Mouse (Mus musculus) cerebellum, adult 11 months (tissue): Measurements from ENCODE around the gene Slc24a4.
"Not testable (repeated sequence)": the region's sequence is repeated elsewhere in the genome, so short reads cannot be mapped to it uniquely, and the experiment has no call there.

Source experiments
- DNase-seq: peaks from one replicate; pipeline ENCODE4 v3.0.0; 2022

Slc24a4 gene

DNA sequence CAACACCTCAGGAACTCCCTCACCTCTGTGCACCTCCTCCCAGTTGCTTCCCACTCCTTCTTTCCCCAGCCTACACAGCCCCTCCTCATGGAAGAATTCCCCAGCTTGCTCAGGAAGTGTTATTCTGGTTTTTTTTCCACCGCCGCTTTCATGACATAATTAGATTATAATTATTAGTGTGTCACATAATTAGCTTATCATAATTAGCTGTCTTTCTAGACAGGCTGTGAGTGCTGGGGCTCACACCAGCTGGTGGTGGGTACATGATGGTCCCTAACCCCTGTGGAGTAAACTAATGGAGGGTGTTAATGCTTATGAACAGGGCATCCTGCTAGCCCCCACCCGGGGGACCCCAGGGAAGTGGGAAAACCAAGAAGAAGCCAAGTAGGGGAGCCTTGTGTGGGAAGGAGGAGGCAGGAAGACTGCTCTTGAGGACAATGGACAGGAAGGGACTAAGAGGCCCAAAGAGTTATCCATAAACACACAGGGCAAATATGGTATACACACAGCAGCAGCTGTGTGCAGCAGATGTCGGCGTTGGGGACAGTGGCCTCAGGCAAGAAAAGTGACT lies 38.2 kb downstream of the Slc24a4 start:
- DNase-seq, result no peak

- DNase-seq, result no peak
Measured at GRCm38 (mm10) chr12:102167302-102167701, 38.8 kb downstream of the Slc24a4 start.

GRCm38 (mm10) chr12:102172746-102173145 lies 44.2 kb downstream of the Slc24a4 start:
- no peak for DNase-seq

GRCm38 (mm10) chr12:102173345-102173744 lies 44.8 kb downstream of the Slc24a4 start:
- no peak for DNase-seq

DNA sequence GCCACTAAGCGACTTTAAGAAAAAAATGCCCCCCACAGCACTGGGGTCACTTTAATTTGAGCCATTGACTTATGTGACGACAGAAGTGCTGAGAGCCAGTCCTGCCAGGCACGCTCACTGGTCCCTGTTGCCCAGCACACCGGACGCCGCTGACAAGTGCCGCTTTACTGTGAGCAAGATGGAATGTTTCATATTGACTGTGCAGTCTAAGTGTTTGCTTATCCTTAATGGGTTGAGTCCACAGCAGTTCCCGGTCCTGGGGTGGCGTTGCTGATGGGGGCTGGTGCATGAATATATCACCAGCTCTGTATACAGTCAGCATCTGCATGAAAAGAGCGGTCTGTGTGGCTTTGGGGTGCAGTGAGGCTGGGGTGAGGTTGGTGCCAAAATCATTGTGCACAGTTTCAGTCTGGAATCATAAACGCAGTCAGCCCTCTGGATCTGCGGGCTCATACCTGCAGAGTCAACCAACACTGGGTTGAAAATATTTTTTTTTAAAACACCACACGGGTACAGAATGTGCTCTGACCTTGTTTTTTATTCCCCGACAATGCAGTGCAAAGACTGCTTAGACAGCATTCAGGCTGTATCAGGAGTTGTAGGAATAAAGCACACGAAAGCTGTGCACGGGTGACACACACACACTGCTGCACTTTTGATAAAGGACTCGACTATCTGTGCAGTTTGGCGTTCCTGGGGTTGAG lies 52.0 kb downstream of the Slc24a4 start:
- no peak for DNase-seq

GRCm38 (mm10) chr12:102181799-102182357 lies 53.3 kb downstream of the Slc24a4 start:
- DNase-seq, result peak; percentile 17

- DNase-seq, result no peak
Measured at GRCm38 (mm10) chr12:102182621-102183020, 54.1 kb downstream of the Slc24a4 start.

GRCm38 (mm10) chr12:102183201-102183600 lies 54.7 kb downstream of the Slc24a4 start:
- DNase-seq, result no peak

DNA sequence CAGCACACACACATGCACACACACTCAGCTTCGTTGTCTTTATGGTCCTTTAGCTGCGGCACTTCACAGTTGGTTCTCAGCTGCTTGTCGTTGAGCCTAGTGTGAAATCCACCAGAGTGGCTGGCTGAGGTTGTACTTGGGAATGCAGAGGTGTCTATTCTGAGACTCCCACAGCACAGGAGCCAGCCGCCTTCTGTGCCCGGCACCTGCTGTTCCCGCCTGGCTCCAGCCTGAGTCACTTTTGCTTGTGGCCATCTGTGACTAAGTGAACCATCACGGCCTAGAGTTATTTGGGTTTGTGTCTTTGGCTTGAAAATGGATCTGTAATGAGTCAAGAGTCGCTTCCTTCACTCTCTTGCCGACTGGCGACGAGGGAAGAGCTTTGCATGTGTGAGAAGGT lies 62.3 kb downstream of the Slc24a4 start:
- DNase-seq, result peak; percentile 47

- DNase-seq, result no peak
Measured at GRCm38 (mm10) chr12:102201516-102201915, 73.0 kb downstream of the Slc24a4 start.

DNA sequence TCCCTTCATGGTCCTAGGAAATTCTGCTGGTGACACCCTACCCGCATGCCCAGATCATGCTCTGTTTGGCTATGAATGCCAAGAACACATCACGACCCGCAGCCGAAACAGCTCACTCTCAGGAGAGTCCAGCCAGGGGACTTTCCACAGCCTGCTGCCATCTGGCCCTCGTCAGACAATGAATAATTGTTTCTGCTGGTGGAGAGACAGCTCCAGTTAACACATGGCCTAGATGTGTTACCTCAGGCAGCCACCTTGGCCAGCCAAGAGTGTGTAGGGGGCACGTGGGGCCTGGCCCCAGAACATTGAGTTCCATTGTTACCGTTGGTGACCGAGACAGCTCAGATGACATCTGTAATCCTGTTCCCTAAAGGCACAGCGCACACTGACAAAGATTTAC lies 74.4 kb downstream of the Slc24a4 start:
- DNase-seq, result no peak

DNA sequence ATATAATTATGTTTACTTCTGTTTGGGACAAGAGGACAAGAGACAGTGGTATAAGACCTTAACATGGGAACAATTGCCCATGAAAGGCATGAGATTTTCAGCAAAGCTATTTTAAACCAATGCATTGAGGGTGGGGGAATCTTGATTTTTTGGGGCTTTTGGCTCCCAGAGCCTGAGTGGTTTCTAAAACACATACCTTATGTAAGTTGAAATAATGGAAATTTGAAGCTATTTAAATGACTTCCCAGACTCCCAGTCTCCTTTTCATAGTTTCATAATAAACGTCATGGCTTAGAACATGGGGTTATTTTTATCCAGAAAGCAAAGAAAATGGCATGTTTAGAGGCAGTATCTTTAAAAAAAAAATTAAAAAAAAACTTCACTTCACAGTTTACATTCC lies 77.9 kb downstream of the Slc24a4 start:
- no peak for DNase-seq

GRCm38 (mm10) chr12:102207245-102207644 lies 78.7 kb downstream of the Slc24a4 start:
- no peak for DNase-seq

GRCm38 (mm10) chr12:102210801-102211200 lies 82.3 kb downstream of the Slc24a4 start:
- no peak for DNase-seq

GRCm38 (mm10) chr12:102223404-102223803 lies 94.9 kb downstream of the Slc24a4 start:
- peak; percentile 75 for DNase-seq

DNA sequence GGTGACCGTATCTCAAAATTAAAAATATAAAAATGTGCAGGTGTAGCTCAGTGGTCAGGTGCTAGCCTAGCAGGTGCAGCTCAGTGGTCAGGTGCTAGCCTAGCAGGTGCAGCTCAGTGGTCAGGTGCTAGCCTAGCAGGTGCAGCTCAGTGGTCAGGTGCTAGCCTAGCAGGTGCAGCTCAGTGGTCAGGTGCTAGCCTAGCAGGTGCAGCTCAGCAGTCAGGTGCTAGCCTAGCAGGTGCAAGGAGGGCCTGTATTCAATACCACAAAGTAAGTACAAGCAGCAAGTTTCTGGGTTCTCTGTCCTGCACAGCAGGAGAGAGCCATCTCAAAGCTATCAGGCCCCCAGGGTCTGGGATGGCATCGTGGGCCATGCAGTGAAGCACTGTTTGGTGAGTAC lies 95.6 kb downstream of the Slc24a4 start:
- DNase-seq, result not testable (repeated sequence)

GRCm38 (mm10) chr12:102225165-102225564 lies 96.6 kb downstream of the Slc24a4 start:
- no peak for DNase-seq

GRCm38 (mm10) chr12:102235551-102235950 lies 107.0 kb downstream of the Slc24a4 start:
- DNase-seq, result no peak

GRCm38 (mm10) chr12:102236317-102236716 lies 107.8 kb downstream of the Slc24a4 start:
- no peak for DNase-seq

DNA sequence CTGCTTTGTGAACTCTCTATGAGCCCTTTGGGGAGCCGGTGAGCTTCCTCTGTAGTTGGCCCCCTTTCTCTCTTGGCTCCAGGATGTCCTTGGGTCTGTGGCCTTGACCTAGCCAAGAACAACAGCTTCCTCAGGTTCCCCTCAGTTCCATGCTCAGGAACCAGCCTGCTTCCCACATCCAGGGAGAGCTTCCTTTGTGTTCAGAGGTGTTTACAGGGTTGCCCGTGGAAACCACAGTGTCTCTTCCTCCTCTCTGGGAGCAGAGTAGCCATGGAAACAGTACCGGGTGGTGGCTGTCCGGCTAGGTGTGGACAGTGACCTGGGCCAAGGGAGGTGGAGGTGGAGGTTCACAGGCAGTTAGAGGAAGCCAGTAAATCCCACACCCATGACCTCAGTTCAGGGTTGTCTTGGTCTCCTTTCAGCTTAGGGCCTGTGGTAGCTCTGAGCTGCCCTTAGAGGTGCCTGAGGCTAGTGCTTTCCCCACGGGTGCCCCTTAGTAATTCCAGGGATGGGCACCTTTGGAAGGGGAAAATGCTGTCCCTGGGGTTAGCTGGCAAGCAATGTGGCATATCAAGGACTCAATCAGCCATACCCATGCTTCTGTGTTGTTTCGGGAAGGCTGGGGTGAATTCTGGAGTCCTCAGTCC lies 113.7 kb downstream of the Slc24a4 start:
- no peak for DNase-seq

DNA sequence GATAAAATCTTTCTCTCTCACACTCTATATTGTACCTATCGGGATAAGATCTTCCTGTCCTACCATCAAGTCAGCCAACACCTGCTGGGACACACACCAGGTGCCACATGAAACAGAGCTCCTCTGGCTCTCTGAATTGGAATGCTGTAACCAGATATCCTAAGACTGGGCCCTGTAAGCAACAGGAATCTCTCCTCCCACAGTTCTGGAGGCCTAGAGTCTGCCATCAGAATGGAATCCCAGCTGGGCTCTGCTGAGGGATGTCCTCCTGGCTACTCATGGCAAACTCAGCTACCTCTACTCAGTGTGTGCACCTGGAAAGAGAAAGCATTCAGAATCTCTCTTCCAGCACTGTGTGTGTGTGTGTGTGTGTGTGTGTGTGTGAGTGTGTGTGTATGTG lies 115.4 kb downstream of the Slc24a4 start:
- no peak for DNase-seq

DNA sequence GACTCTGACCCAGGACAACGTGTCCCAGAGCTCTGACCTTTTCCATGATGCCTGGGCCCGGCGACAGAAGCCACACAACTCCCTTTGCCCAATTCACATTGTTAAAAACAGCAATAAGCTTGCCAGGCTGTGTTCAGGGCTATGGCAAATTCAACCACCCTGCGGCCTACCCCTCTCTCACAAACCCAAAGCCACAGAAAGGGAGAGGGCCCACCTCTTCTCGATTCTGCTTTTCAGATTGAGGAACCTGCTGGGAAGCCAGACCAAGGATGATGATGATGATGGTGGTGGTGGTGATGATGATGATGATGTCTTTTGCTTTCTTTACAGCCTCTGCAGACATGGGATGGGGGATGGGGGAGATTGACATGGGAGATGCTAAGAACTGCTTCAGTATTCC lies 117.7 kb downstream of the Slc24a4 start:
- no peak for DNase-seq

DNA sequence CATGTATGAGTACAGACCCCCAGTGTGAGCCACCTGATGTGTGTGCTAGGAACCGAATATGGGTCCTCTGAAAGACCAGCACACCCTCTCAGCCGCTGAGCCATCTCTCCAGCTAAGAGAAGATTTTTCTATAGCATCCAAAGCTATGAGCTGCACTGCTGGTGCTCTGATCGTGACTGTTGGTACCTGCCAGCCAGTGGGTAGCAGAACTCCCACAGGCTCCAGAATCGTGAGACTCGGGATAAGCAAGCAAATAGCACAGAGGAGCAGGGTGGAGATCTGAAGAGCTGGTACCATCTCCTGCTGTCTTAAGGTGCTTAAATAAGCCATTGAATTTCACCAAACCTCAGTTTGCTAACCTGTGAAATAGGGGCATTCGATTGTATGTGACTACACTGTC lies 119.6 kb downstream of the Slc24a4 start:
- no peak for DNase-seq

DNA sequence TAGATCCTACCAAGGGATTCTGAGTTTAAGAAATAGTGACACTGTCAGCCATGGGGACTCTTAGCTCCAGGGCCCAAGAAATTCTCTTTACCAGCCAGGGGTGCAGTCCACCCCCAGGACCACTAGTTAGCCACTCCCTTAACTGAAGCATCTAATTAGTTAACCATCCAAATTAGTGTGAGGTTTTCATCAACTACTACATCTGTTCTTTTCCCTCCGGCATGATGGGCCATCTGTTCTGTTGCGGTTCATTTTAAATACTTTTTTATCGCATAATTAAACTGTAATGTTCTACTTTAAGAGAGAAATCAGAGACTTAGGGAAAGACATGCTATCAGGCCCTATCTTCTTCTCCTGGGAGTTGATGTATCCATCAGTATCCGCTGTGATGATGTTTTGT lies 121.8 kb downstream of the Slc24a4 start:
- DNase-seq, result no peak
